Comparison of ENCODE assay signal across 21 mouse cellular contexts in genomic region chr11:102434816-102435705, GRCm38 (mm10). TPM values are rescaled to one million over a fixed set of nuclear protein-coding genes. Genes with fewer than 3 reads are reported as not detected.
DNase-seq lines count a peak whose midpoint lies in the region; ATAC-seq and TF ChIP-seq lines count a peak whose summit lies in the region.
"Had no signal": no experiment of that assay in that cellular context is flagged by ENCODE, and none has a peak within 500 bp of the region (broad histone marks: within the 10 kb centered on the region; RNA-seq: fewer than 3 reads in every experiment).

No protein-coding gene starts in this region.

- no peak overlapping the region for H3K27ac ChIP-seq in midbrain, embryonic 10.5 days (replicated peaks)
- no peak overlapping the region for H3K27ac ChIP-seq in midbrain, embryonic 16.5 days (ENCODE audit: low read length)
- H3K27ac ChIP-seq: embryonic facial prominence, embryonic 10.5 days; embryonic facial prominence, embryonic 15.5 days; forebrain, embryonic 12.5 days; hindbrain, embryonic 10.5 days; liver, embryonic 14.5 days; neural tube, embryonic 13.5 days had no signal

- H3ac ChIP-seq in myocyte (ENCODE audit: control insufficient read depth, insufficient read length), result no peak overlapping the region

- WGBS in midbrain, embryonic 10.5 days, result 91% methylated on average over 11 of the region's 11 CpGs
- 96% methylated on average over 11 of the region's 11 CpGs for WGBS in midbrain, embryonic 16.5 days

- H3K27me3 ChIP-seq in midbrain, embryonic 10.5 days (ENCODE audit: low read depth, poor library complexity, severe bottlenecking), result peaks cover 49% of the 10 kb centered on the region
- H3K27me3 ChIP-seq in midbrain, embryonic 16.5 days (ENCODE audit: control insufficient read depth, insufficient read depth, low read depth, low read length), result no peaks in the 10 kb centered on the region
- no peaks in the 10 kb centered on the region for H3K27me3 ChIP-seq in myocyte (ENCODE audit: control insufficient read depth, insufficient read depth, insufficient read length)
- H3K27me3 ChIP-seq: CH12.LX; embryonic facial prominence, embryonic 15.5 days; hindbrain, embryonic 15.5 days; stomach, embryonic 15.5 days had no signal

- peak; percentile 14 for DNase-seq in gastrocnemius, postnatal 10 days
- no peak for DNase-seq in gastrocnemius, postnatal 4 days (ENCODE audit: low spot score in 2 of 2)
- DNase-seq in midbrain, embryonic 10.5 days (ENCODE audit: low spot score), result no peak
- peak; percentile 9 for DNase-seq in right cerebral cortex, adult 18-20 months
- no peak for DNase-seq in right cerebral cortex, postnatal 4 days

- H3K4me3 ChIP-seq in midbrain, embryonic 10.5 days, result peak overlapping the region; percentile 2; the same call in 1 of the 2 replicates
- H3K4me3 ChIP-seq in midbrain, embryonic 16.5 days (ENCODE audit: low read depth, low read length), result no peak overlapping the region
- H3K4me3 ChIP-seq in myocyte, result no peak overlapping the region
- H3K4me3 ChIP-seq: embryonic facial prominence, embryonic 10.5 days; embryonic facial prominence, embryonic 15.5 days; forebrain, embryonic 12.5 days; hindbrain, embryonic 10.5 days; hindbrain, embryonic 15.5 days; neural tube, embryonic 13.5 days; stomach, embryonic 15.5 days had no signal

- no peak for ATAC-seq in midbrain, embryonic 16.5 days
- ATAC-seq in CD4-positive, CD25-positive, alpha-beta regulatory T cell, adult 4 months, result no peak

- H3K4me1 ChIP-seq in midbrain, embryonic 10.5 days, result peaks cover 56% of the 10 kb centered on the region
- peaks cover 21% of the 10 kb centered on the region for H3K4me1 ChIP-seq in midbrain, embryonic 16.5 days (ENCODE audit: control insufficient read depth, insufficient read depth, low read length)

- no peak overlapping the region for H3K9ac ChIP-seq in midbrain, embryonic 16.5 days (ENCODE audit: low read depth, low read length)
- H3K9ac ChIP-seq: embryonic facial prominence, embryonic 15.5 days; forebrain, embryonic 12.5 days; hindbrain, embryonic 15.5 days; liver, embryonic 14.5 days; neural tube, embryonic 13.5 days; stomach, embryonic 15.5 days had no signal

- no peak overlapping the region for H3K4me2 ChIP-seq in midbrain, embryonic 16.5 days (ENCODE audit: low read length)
- no peak overlapping the region for H3K4me2 ChIP-seq in myocyte (ENCODE audit: low read depth)
- H3K4me2 ChIP-seq: embryonic facial prominence, embryonic 15.5 days; forebrain, embryonic 12.5 days; hindbrain, embryonic 15.5 days; neural tube, embryonic 13.5 days; stomach, embryonic 15.5 days had no signal

- H3K79me2 ChIP-seq in myocyte (ENCODE audit: control insufficient read depth, insufficient read depth), result no peaks in the 10 kb centered on the region

- peaks cover 60% of the 10 kb centered on the region for H3K36me3 ChIP-seq in midbrain, embryonic 10.5 days
- H3K36me3 ChIP-seq in midbrain, embryonic 16.5 days (ENCODE audit: control insufficient read depth, insufficient read depth, low read length), result peaks cover 38% of the 10 kb centered on the region
- peaks cover 12% of the 10 kb centered on the region for H3K36me3 ChIP-seq in myocyte (ENCODE audit: control insufficient read depth, insufficient read depth)

- H3K9me3 ChIP-seq in midbrain, embryonic 10.5 days (replicated peaks), result no peaks in the 10 kb centered on the region
- no peaks in the 10 kb centered on the region for H3K9me3 ChIP-seq in midbrain, embryonic 16.5 days (replicated peaks; ENCODE audit: control insufficient read depth, low read length, poor library complexity, severe bottlenecking)
- H3K9me3 ChIP-seq: embryonic facial prominence, embryonic 10.5 days; embryonic facial prominence, embryonic 15.5 days; forebrain, embryonic 12.5 days; hindbrain, embryonic 10.5 days; hindbrain, embryonic 15.5 days; neural tube, embryonic 13.5 days; stomach, embryonic 15.5 days had no signal

- peak; percentile 25 for TF ChIP-seq POLR2A in myocyte (IDR thresholded peaks at IDR 0.05; ENCODE audit: insufficient read length, low read depth)

TF ChIP-seq in myocyte, 11 proteins besides CTCF, POLR2A, EP300 and RAD21:
- TF ChIP-seq POLR2AphosphoS2 (IDR thresholded peaks at IDR 0.05; ENCODE audit: insufficient read length, low read depth) (peak; percentile 59), SRF (IDR thresholded peaks at IDR 0.05; ENCODE audit: control insufficient read depth, insufficient read length, low read depth) (no peak), TCF12 (IDR thresholded peaks at IDR 0.05; ENCODE audit: insufficient read depth, poor library complexity, severe bottlenecking) (no peak), E2F4 (IDR thresholded peaks at IDR 0.05; ENCODE audit: insufficient read depth) (no peak)

RNA-seq across cellular contexts. Expression of gene Grn, which starts 4.9 kb away (rescaled TPM):
- total RNA-seq in gastrocnemius, postnatal 10 days (2021), result 10 to 100 TPM; 81.6 to 93.6 TPM
- 100 to 1,000 TPM; 129 to 130 TPM for total RNA-seq in gastrocnemius, postnatal 4 days (2021)
- polyA plus RNA-seq in midbrain, embryonic 10.5 days (2016; fragmentation: Nextera tagmentation; extraction: Ambion mirVana), result 63.5 and 77.1 TPM in 2 replicates
- polyA plus RNA-seq in midbrain, embryonic 16.5 days (2015; fragmentation: Nextera tagmentation; extraction: Ambion mirVana), result 65.2 and 75.8 TPM in 2 replicates
- polyA plus RNA-seq in myocyte (2012; fragmentation: generic; extraction: Trizol), result 174 TPM
- 10 to 100 TPM; 23.3 to 51.4 TPM for polyA plus RNA-seq in CD4-positive, CD25-positive, alpha-beta regulatory T cell, adult 4 months (2017; shearing (Covaris generic))

RNA-seq across cellular contexts. Expression of gene Fam171a2, which starts 12.4 kb away (rescaled TPM):
- total RNA-seq in gastrocnemius, postnatal 10 days (2021), result 10 to 100 TPM; 11.7 to 12.3 TPM
- 10 to 100 TPM; 27.4 to 43.6 TPM for total RNA-seq in gastrocnemius, postnatal 4 days (2021)
- 3.0 and 4.0 TPM in 2 replicates for polyA plus RNA-seq in midbrain, embryonic 10.5 days (2016; fragmentation: Nextera tagmentation; extraction: Ambion mirVana)
- 18.1 and 20.5 TPM in 2 replicates for polyA plus RNA-seq in midbrain, embryonic 16.5 days (2015; fragmentation: Nextera tagmentation; extraction: Ambion mirVana)
- 162 TPM for polyA plus RNA-seq in myocyte (2012; fragmentation: generic; extraction: Trizol)
- polyA plus RNA-seq in CD4-positive, CD25-positive, alpha-beta regulatory T cell, adult 4 months (2017; shearing (Covaris generic)), result not detected
- total RNA-seq: CH12.LX had no signal
- polyA plus RNA-seq: activated CD4-positive, CD25-positive, alpha-beta regulatory T cell, adult 4 months; inflammation-experienced regulatory T-cells, adult 6 months; macrophage had no signal

RNA-seq across cellular contexts. Expression of gene Slc25a39, which starts 27.3 kb away (rescaled TPM):
- 10 to 100 TPM; 51.7 to 53.5 TPM for total RNA-seq in gastrocnemius, postnatal 10 days (2021)
- 10 to 100 TPM; 54.5 to 66.3 TPM for total RNA-seq in gastrocnemius, postnatal 4 days (2021)
- 234 and 249 TPM in 2 replicates for polyA plus RNA-seq in midbrain, embryonic 10.5 days (2016; fragmentation: Nextera tagmentation; extraction: Ambion mirVana)
- polyA plus RNA-seq in midbrain, embryonic 16.5 days (2015; fragmentation: Nextera tagmentation; extraction: Ambion mirVana), result 144 and 150 TPM in 2 replicates
- polyA plus RNA-seq in myocyte (2012; fragmentation: generic; extraction: Trizol), result 274 TPM
- polyA plus RNA-seq in CD4-positive, CD25-positive, alpha-beta regulatory T cell, adult 4 months (2017; shearing (Covaris generic)), result 10 to 100 TPM; 44.0 to 44.2 TPM

RNA-seq across cellular contexts. Expression of gene Itga2b, which starts 34.9 kb away (rescaled TPM):
- 1 to 10 TPM; 1.9 to 3.7 TPM for total RNA-seq in gastrocnemius, postnatal 10 days (2021)
- 1 to 10 TPM; 3.2 to 4.7 TPM for total RNA-seq in gastrocnemius, postnatal 4 days (2021)
- 5.8 and 6.9 TPM in 2 replicates for polyA plus RNA-seq in midbrain, embryonic 10.5 days (2016; fragmentation: Nextera tagmentation; extraction: Ambion mirVana)
- polyA plus RNA-seq in midbrain, embryonic 16.5 days (2015; fragmentation: Nextera tagmentation; extraction: Ambion mirVana), result 8.3 and 11.6 TPM in 2 replicates
- 7.2 TPM for polyA plus RNA-seq in myocyte (2012; fragmentation: generic; extraction: Trizol)
- polyA plus RNA-seq in CD4-positive, CD25-positive, alpha-beta regulatory T cell, adult 4 months (2017; shearing (Covaris generic)), result 1 to 10 TPM in 1 of 2 experiments, under 1 TPM in 1; 0.36 to 1.5 TPM

RNA-seq across cellular contexts. Expression of gene Rundc3a, which starts 41.9 kb away (rescaled TPM):
- total RNA-seq in gastrocnemius, postnatal 10 days (2021), result 1 to 10 TPM in 1 of 2 experiments, under 1 TPM in 1; 0.87 to 1.9 TPM
- 1 to 10 TPM; 1.3 to 1.4 TPM for total RNA-seq in gastrocnemius, postnatal 4 days (2021)
- 21.5 and 40.7 TPM in 2 replicates for polyA plus RNA-seq in midbrain, embryonic 10.5 days (2016; fragmentation: Nextera tagmentation; extraction: Ambion mirVana)
- 151 and 155 TPM in 2 replicates for polyA plus RNA-seq in midbrain, embryonic 16.5 days (2015; fragmentation: Nextera tagmentation; extraction: Ambion mirVana)
- 10.3 TPM for polyA plus RNA-seq in myocyte (2012; fragmentation: generic; extraction: Trizol)
- polyA plus RNA-seq in CD4-positive, CD25-positive, alpha-beta regulatory T cell, adult 4 months (2017; shearing (Covaris generic)), result 1 to 10 TPM; 3.3 to 3.5 TPM
- total RNA-seq: megakaryocyte-erythroid progenitor cell, adult 5-6 weeks had no signal

Comparison
In these comparisons a context has a peak if more than half of its experiments do, and no peak if none do; other contexts are left out.
1. DNase-seq: peak in gastrocnemius, postnatal 10 days (single experiment) and right cerebral cortex, adult 18-20 months (single experiment); none in gastrocnemius, postnatal 4 days (0 of 2), midbrain, embryonic 10.5 days (single experiment) and right cerebral cortex, postnatal 4 days (single experiment).